In the genomic region with DNA sequence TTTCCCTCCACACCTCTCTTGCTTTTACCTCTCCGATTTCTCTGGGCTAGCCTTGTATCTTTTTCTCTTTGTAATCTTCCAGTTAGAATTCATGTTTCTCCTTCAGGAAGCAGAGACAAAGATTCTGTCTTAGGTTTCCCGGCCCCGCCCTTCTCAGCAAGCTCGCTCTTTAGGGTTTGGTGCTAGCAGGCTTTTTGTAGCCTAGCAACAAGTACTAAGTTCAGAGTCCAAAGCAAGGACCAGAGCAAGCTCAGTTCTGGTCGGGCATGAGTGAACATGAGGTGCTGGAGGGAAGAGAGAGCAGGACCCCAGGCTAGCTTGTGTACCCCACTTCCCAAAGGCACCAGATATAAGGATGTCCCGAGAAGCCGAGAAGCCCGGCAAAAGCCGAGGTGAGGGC, we compare ENCODE assay signal across 8 mouse cellular contexts.
DNase-seq lines count a peak whose midpoint lies in the region; ATAC-seq and TF ChIP-seq lines count a peak whose summit lies in the region.

No protein-coding gene starts in this region.

- peaks cover 13% of the 10 kb centered on the region; the same call in 1 of the 2 replicates for H3K27me3 ChIP-seq in lung, embryonic 14.5 days (ENCODE audit: insufficient read depth, low read length)
- H3K27me3 ChIP-seq in forebrain, embryonic 11.5 days (ENCODE audit: control insufficient read depth, insufficient read depth, low read length), result peaks cover 2% of the 10 kb centered on the region; the same call in 1 of the 2 replicates
- H3K27me3 ChIP-seq in neural tube, embryonic 13.5 days, result peaks cover 33% of the 10 kb centered on the region

- H3K9me3 ChIP-seq in lung, embryonic 14.5 days (ENCODE audit: low read depth, low read length), result 0 out of 2 replicates have a peak, but pooled peaks cover 3% of the 10 kb centered on the region
- H3K9me3 ChIP-seq in forebrain, embryonic 11.5 days (ENCODE audit: control insufficient read depth, low read length), result peaks cover 2% of the 10 kb centered on the region; the same call in 1 of the 2 replicates
- H3K9me3 ChIP-seq in neural tube, embryonic 13.5 days, result no peaks in the 10 kb centered on the region

- 8% methylated on average over 9 of the region's 9 CpGs for WGBS in lung, embryonic 14.5 days
- WGBS in forebrain, embryonic 11.5 days, result 5% methylated on average over 9 of the region's 9 CpGs
- 10% methylated on average over 9 of the region's 9 CpGs for WGBS in neural tube, embryonic 13.5 days

- H3K4me1 ChIP-seq in lung, embryonic 14.5 days (ENCODE audit: insufficient read depth), result no peaks in the 10 kb centered on the region; the same call in 1 of the 2 replicates
- peaks cover 8% of the 10 kb centered on the region for H3K4me1 ChIP-seq in forebrain, embryonic 11.5 days (replicated peaks; ENCODE audit: control insufficient read depth, insufficient read depth, low read length)
- H3K4me1 ChIP-seq in neural tube, embryonic 13.5 days (replicated peaks), result peaks cover 26% of the 10 kb centered on the region

- no peak for TF ChIP-seq CTCF in lung, embryonic 14.5 days (IDR thresholded peaks at IDR 0.05; ENCODE audit: low read depth)

- H3K4me2 ChIP-seq in lung, embryonic 14.5 days, result peak overlapping the region; percentile 59
- peak overlapping the region; percentile 54 for H3K4me2 ChIP-seq in forebrain, embryonic 11.5 days (ENCODE audit: low read depth, low read length, severe bottlenecking)
- peak overlapping the region; percentile 68 for H3K4me2 ChIP-seq in neural tube, embryonic 13.5 days

- no peaks in the 10 kb centered on the region for H3K36me3 ChIP-seq in lung, embryonic 14.5 days (ENCODE audit: insufficient read depth)
- H3K36me3 ChIP-seq in forebrain, embryonic 11.5 days (ENCODE audit: control insufficient read depth, insufficient read depth, low read length), result no peaks in the 10 kb centered on the region
- no peaks in the 10 kb centered on the region for H3K36me3 ChIP-seq in neural tube, embryonic 13.5 days

- H3K4me3 ChIP-seq in lung, embryonic 14.5 days (ENCODE audit: low read depth, low read length), result peak overlapping the region; percentile 32
- H3K4me3 ChIP-seq in forebrain, embryonic 11.5 days (ENCODE audit: low read depth, low read length), result peak overlapping the region; percentile 32
- H3K4me3 ChIP-seq in neural tube, embryonic 13.5 days, result peak overlapping the region; percentile 43

- ATAC-seq in lung, embryonic 14.5 days (ENCODE audit: insufficient read depth), result peak; percentile 24; the same call in 1 of the 2 replicates
- ATAC-seq in forebrain, embryonic 11.5 days (replicated peaks; ENCODE audit: low FRiP score), result peak; percentile 57; the same call in 1 of the 2 replicates
- peak; percentile 58; the same call in 1 of the 2 replicates for ATAC-seq in neural tube, embryonic 13.5 days (ENCODE audit: low read depth)
- ATAC-seq in monocyte, adult 5-6 weeks (replicated peaks; ENCODE audit: insufficient number of reproducible peaks, low FRiP score, low TSS enrichment, poor library complexity, severe bottlenecking), result no peak

- DNase-seq in lung, embryonic 14.5 days, result peak; percentile 36
- DNase-seq in lung, postnatal 25 days (ENCODE audit: low spot score), result no peak
- DNase-seq in forebrain, embryonic 11.5 days (ENCODE audit: low spot score), result peak; percentile 54
- peak; percentile 50 for DNase-seq in kidney, postnatal 10 days
- DNase-seq in c-Kit-positive CD71-positive TER-119-positive erythroid progenitor cells, embryonic 14.5 days (ENCODE audit: low spot score), result no peak
- DNase-seq in B cell, adult 2 months, result no peak

- H3K27ac ChIP-seq in lung, embryonic 14.5 days (ENCODE audit: low read depth), result no peak overlapping the region
- no peak overlapping the region for H3K27ac ChIP-seq in forebrain, embryonic 11.5 days (ENCODE audit: low read depth, low read length)
- H3K27ac ChIP-seq in neural tube, embryonic 13.5 days (replicated peaks), result peak overlapping the region; percentile 76; the same call in 1 of the 2 replicates

- H3K9ac ChIP-seq in lung, embryonic 14.5 days, result peak overlapping the region; percentile 32
- H3K9ac ChIP-seq in forebrain, embryonic 11.5 days (ENCODE audit: low read length), result peak overlapping the region; percentile 60
- peak overlapping the region; percentile 77 for H3K9ac ChIP-seq in neural tube, embryonic 13.5 days

Comparison
In these comparisons a context has a peak if more than half of its experiments do, and no peak if none do; other contexts are left out.
1. DNase-seq: peak in lung, embryonic 14.5 days (single experiment), forebrain, embryonic 11.5 days (single experiment) and kidney, postnatal 10 days (single experiment); none in lung, postnatal 25 days (single experiment), c-Kit-positive CD71-positive TER-119-positive erythroid progenitor cells, embryonic 14.5 days (single experiment) and B cell, adult 2 months (0 of 2).
2. Peak in every context shown above with its lines, with median percentiles within 50 percentile points of each other: H3K4me2 ChIP-seq, H3K4me3 ChIP-seq and H3K9ac ChIP-seq.